Mouse (Mus musculus): ENCODE results near the gene Ninj2. TPM values are rescaled to one million over a fixed set of nuclear protein-coding genes. Genes with fewer than 3 reads are reported as not detected.

Ninj2 gene
- polyA plus RNA-seq, 1 experiment from 2014 or later: not detected

DNA sequence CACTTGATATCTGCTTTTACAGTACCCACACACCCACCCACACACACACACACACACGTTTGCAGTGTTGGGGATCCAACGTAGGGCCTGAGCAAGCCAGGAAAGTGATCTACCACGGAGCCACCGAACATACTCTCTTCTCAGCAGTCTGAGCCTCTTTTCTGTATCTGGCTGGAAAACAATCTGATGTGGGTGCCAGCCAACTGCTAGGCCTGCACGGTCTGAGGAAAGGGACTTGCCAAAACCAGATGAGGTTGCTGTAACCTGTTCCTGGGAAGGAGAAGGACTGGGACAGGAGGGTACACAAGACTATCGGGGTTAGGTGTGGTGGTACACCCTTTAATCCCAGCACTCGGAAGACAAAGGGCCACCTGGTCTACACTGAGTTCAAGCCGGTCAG lies 150.1 kb downstream of the Ninj2 start:
- Histone ChIP-seq H3K27me3 (replicated peaks; ENCODE audit: control insufficient read depth, insufficient read depth, low read length) (no peaks in the 10 kb centered on the region), H3K9me3 (ENCODE audit: control insufficient read depth, low read length) (no peaks in the 10 kb centered on the region), H3K9ac (ENCODE audit: low read length) (no peak overlapping the region), H3K27ac (ENCODE audit: low read depth) (no peak overlapping the region), H3K36me3 (ENCODE audit: control insufficient read depth, insufficient read depth, low read length) (no peaks in the 10 kb centered on the region), H3K4me2 (ENCODE audit: low read length) (no peak overlapping the region), H3K4me1 (replicated peaks; ENCODE audit: control insufficient read depth, insufficient read depth, low read length) (no peaks in the 10 kb centered on the region), H3K4me3 (ENCODE audit: low read depth, low read length) (no peak overlapping the region)
- no peak for DNase-seq (ENCODE audit: low spot score)
- WGBS: 72% methylated on average over 8 of the region's 8 CpGs
- no peak for ATAC-seq (replicated peaks; ENCODE audit: low FRiP score, low TSS enrichment, low read depth)

DNA sequence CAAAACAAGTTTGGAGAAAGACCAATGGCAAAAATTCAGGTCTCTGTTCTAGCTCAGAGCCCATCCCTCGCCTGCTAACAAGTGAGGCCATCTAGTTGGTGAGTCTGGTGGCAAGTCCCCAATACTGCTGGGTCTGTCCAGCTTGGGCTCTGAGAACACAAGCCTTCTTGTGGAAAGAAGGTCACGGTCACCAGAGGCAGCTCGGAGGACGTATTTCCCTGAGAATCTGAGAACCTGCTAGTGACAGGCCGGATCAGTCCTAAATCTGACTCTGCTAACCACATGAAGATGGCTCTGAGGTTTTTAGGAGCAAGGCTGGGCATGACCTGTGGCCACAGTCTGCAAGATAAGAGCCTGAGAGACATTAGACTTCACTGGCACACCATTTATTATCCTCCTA lies 153.5 kb downstream of the Ninj2 start:
- ATAC-seq (replicated peaks; ENCODE audit: low FRiP score, low TSS enrichment, low read depth): no peak

GRCm38 (mm10) chr6:120249831-120250230 lies 156.7 kb downstream of the Ninj2 start:
- no peak overlapping the region for H3K4me3 ChIP-seq (ENCODE audit: low read depth, low read length)
- WGBS: 76% methylated on average over 5 of the region's 5 CpGs
- no peaks in the 10 kb centered on the region for H3K27me3 ChIP-seq (replicated peaks; ENCODE audit: control insufficient read depth, insufficient read depth, low read length)
- no peaks in the 10 kb centered on the region for H3K36me3 ChIP-seq (ENCODE audit: control insufficient read depth, insufficient read depth, low read length)
- no peak overlapping the region for H3K9ac ChIP-seq (ENCODE audit: low read length)
- no peak overlapping the region for H3K27ac ChIP-seq (ENCODE audit: low read depth)
- DNase-seq (ENCODE audit: low spot score) (no peak), ATAC-seq (replicated peaks; ENCODE audit: low FRiP score, low TSS enrichment, low read depth) (no peak)
- no peaks in the 10 kb centered on the region for H3K4me1 ChIP-seq (replicated peaks; ENCODE audit: control insufficient read depth, insufficient read depth, low read length)
- H3K4me2 ChIP-seq (ENCODE audit: low read length): no peak overlapping the region
- no peaks in the 10 kb centered on the region for H3K9me3 ChIP-seq (ENCODE audit: control insufficient read depth, low read length)

More for the DNA sequence above, 153.5 kb downstream of the Ninj2 start:
- WGBS: 76% methylated on average over 5 of the region's 5 CpGs
- DNase-seq (ENCODE audit: low spot score): no peak
- Histone ChIP-seq H3K4me2 (ENCODE audit: low read length) (no peak overlapping the region), H3K9ac (ENCODE audit: low read length) (no peak overlapping the region), H3K4me3 (ENCODE audit: low read depth, low read length) (no peak overlapping the region), H3K36me3 (ENCODE audit: control insufficient read depth, insufficient read depth, low read length) (no peaks in the 10 kb centered on the region), H3K9me3 (ENCODE audit: control insufficient read depth, low read length) (no peaks in the 10 kb centered on the region), H3K27ac (ENCODE audit: low read depth) (no peak overlapping the region), H3K4me1 (replicated peaks; ENCODE audit: control insufficient read depth, insufficient read depth, low read length) (no peaks in the 10 kb centered on the region), H3K27me3 (replicated peaks; ENCODE audit: control insufficient read depth, insufficient read depth, low read length) (no peaks in the 10 kb centered on the region)

Other genes starting within 250 kb of the Ninj2 start
- 20.9 and 22.2 TPM in 2 replicates for gene Erc1, start 245.2 kb upstream of the Ninj2 start, polyA plus RNA-seq (2014; fragmentation: Nextera tagmentation; extraction: Ambion mirVana)
- 22.6 and 25.1 TPM in 2 replicates for gene Rad52, start 190.7 kb upstream of the Ninj2 start, polyA plus RNA-seq (2014; fragmentation: Nextera tagmentation; extraction: Ambion mirVana)
- gene Wnk1, start 54.7 kb upstream of the Ninj2 start, polyA plus RNA-seq (2014; fragmentation: Nextera tagmentation; extraction: Ambion mirVana): 59.9 and 66.3 TPM in 2 replicates
- not detected in 2 replicates for gene D330020A13Rik, start 201.0 kb downstream of the Ninj2 start, polyA plus RNA-seq (2014; fragmentation: Nextera tagmentation; extraction: Ambion mirVana)
- gene B4galnt3, start 201.2 kb downstream of the Ninj2 start, polyA plus RNA-seq (2014; fragmentation: Nextera tagmentation; extraction: Ambion mirVana): 0.47 and 0.58 TPM in 2 replicates